Mouse (Mus musculus) liver, adult 2 months (tissue): ENCODE results near the gene Ehd2. TPM values are rescaled to one million over a fixed set of nuclear protein-coding genes. Genes with fewer than 3 reads are reported as not detected.

Experiments used
- DNase-seq: peaks from one replicate; pipeline ENCODE4 v3.0.0-alpha.2; 2011; ENCODE audit warnings: low read depth, low spot score; ENCODE audit errors: extremely low read depth
- H3K27ac ChIP-seq: fragments of 200-500 bp; replicated peaks from 2 replicates; pipeline ENCODE4 v1.5.1; 2012; ENCODE audit warnings: low read depth, mild to moderate bottlenecking, control low read depth, inconsistent platforms, low read length; ENCODE audit not compliant: insufficient read depth
- H3K27me3 ChIP-seq: fragments of 200-500 bp; 2 replicates; pipeline ENCODE4 v1.6.1; 2012; ENCODE audit warnings: mild to moderate bottlenecking, moderate library complexity, low read length, inconsistent platforms; ENCODE audit not compliant: control insufficient read depth, insufficient read depth
- H3K36me3 ChIP-seq: fragments of 200-500 bp; 2 replicates; pipeline ENCODE4 v1.6.1; 2012; ENCODE audit warnings: low read length, inconsistent platforms; ENCODE audit not compliant: control insufficient read depth, insufficient read depth
- H3K4me1 ChIP-seq: fragments of 200-500 bp; 2 replicates; pipeline ENCODE4 v1.6.1; 2011; ENCODE audit warnings: low read length; ENCODE audit not compliant: control insufficient read depth, insufficient read depth
- H3K4me3 ChIP-seq: fragments of 200-500 bp; 2 replicates; pipeline ENCODE4 v1.5.1; 2011; ENCODE audit warnings: low read depth, mild to moderate bottlenecking, control low read depth, low read length, moderate library complexity; ENCODE audit not compliant: insufficient read depth
- H3K79me2 ChIP-seq: fragments of 200-500 bp; 2 replicates; pipeline ENCODE4 v1.6.1; 2012; ENCODE audit warnings: inconsistent platforms, mild to moderate bottlenecking, low read length, moderate library complexity; ENCODE audit not compliant: control insufficient read depth, insufficient read depth
- H3K9ac ChIP-seq: fragments of 200-500 bp; 2 replicates; pipeline ENCODE4 v1.6.1; 2012; ENCODE audit warnings: low read depth, mild to moderate bottlenecking, control low read depth, inconsistent platforms, low read length
- CTCF ChIP-seq: fragments of 200-500 bp; IDR thresholded peaks from 2 replicates; pipeline ENCODE4 v1.5.1; 2011; ENCODE audit warnings: low read depth, low read length, control low read depth
- POLR2A ChIP-seq: fragments of 200-500 bp; IDR thresholded peaks from 2 replicates; pipeline ENCODE4 v1.6.1; 2011; ENCODE audit warnings: low read length, control low read depth; ENCODE audit not compliant: insufficient read depth; ENCODE audit errors: extremely low read depth
- WGBS: fragments of 180-500 bp; shearing (Covaris S2); methylation state at CpG from one replicate; pipeline ENCODE4 v1.1.7; 2018; 5-methylcytosine and 5-hydroxymethylcytosine counted together
- polyA plus RNA-seq: library from polyadenylated mRNA; depleted of rRNA; stranded (reverse); fragments of >200 nt; gene quantifications from 2 replicates; pipeline ENCODE4 v1.2.3, GENCODE M21; 2012
- total RNA-seq: library from RNA; depleted of rRNA; stranded (reverse); fragments of >200 nt; gene quantifications from 2 replicates; pipeline ENCODE4 v1.2.3, GENCODE M21; 2014

Gene Ehd2
- total and polyA plus RNA-seq, 2 experiments, result 1.0 to 1.7 TPM

- WGBS, result 5% methylated on average over 23 of the region's 23 CpGs
- Histone ChIP-seq H3K27me3 (no peaks in the 10 kb centered on the region), H3K4me3 (peak overlapping the region; percentile 16), H3K36me3 (no peaks in the 10 kb centered on the region), H3K4me1 (peaks cover 9% of the 10 kb centered on the region), H3K27ac (no peak overlapping the region), H3K9ac (peak overlapping the region; percentile 38), H3K79me2 (no peaks in the 10 kb centered on the region)
- DNase-seq, result peak; percentile 73
- TF ChIP-seq CTCF (peak; percentile 94), POLR2A (no peak)
Measured at GRCm38 (mm10) chr7:15948381-15948941, 18.9 kb downstream of the Ehd2 start.

DNA sequence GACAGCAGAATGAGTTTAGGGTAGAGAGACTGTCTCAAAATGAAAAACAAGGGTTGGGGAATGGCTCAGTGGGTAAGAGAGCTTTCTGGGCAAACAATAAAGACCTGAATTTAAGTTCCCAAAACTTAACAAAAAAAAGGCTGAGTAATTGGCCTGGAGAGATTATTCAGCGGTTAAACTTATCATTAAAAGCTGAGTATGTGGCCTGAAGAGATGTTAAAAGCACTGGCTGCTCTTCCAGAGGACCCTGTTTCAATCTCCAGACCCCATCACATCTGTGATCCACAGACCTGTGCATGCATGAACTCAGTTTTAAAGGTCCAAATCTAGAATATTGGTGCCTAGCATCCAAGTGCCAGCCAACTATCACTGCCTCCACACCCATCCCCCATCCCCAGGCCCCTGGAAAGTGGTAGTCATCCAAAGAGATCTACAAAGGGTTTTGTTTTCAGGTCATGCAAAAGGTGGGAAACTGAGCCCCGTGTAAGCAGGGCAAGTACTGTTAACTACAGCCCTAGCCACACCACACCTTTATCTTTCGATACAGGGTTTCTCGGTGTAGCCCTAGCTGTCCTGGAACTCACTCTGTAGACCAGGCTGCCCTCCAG is 19.6 kb downstream of the Ehd2 start:
- TF ChIP-seq CTCF (no peak), POLR2A (no peak)
- H3K27me3 ChIP-seq, result no peaks in the 10 kb centered on the region
- H3K4me1 ChIP-seq, result peaks cover 9% of the 10 kb centered on the region
- H3K27ac ChIP-seq, result 0 out of 2 replicates have a peak overlapping the region, but pooled peaks have one; percentile 28
- peaks cover 4% of the 10 kb centered on the region for H3K36me3 ChIP-seq
- no peak for DNase-seq
- H3K79me2 ChIP-seq, result no peaks in the 10 kb centered on the region
- H3K4me3 ChIP-seq, result no peak overlapping the region
- WGBS, result 53% methylated on average over 4 of the region's 4 CpGs
- no peak overlapping the region for H3K9ac ChIP-seq

DNA sequence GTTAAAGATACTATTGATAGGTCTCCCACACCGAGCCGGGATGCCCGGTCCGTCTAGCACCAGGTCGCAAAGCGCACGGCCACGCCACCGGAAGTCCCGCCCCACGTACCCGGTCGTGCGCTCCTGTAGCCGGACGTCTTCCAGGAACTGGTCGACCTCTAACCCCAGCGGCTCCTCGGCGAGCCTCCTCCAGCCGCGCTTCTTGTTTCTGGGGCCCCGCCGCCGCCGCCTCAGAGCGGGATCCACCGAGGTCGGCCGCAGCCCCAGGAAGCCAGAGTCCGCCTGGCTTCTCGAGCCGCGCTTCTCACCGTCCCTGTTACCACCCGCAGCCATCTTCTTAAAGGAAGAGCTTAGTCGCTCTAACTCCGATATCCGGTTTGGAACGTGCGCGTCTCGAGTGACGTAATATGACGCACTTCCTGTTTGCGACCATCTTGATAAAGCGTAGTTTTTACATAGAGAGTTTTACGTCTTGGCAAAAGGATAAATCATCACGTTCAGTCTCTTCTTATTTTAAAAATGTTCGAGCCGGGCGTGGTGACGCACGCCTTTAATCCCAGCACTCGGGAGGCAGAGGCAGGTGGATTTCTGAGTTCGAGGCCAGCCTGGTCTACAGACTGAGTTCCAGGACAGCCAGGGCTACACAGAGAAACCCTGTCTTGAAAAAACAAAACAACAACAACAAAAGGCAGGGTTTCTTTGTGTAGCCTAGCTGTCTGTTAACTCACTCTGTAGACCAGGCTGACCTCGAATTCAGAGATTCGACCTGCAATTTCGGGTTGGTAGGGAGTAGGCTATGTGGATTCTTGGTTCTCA is 21.4 kb downstream of the Ehd2 start, which contains the start of gene Nop53:
Gene Nop53, minus strand, starts transcription at position 354 of the 816 bp plus-strand sequence.
- peak; percentile 95 for DNase-seq
- peaks cover 7% of the 10 kb centered on the region for H3K36me3 ChIP-seq
- TF ChIP-seq CTCF, result no peak
- TF ChIP-seq POLR2A, result no peak
- peak within 1 kb of the TSS; percentile 86 for H3K4me3 ChIP-seq
- H3K4me1 ChIP-seq, result peaks cover 9% of the 10 kb centered on the region
- H3K9ac ChIP-seq, result peak within 1 kb of the TSS; percentile 92
- 2% methylated on average over 59 of the region's 59 CpGs for WGBS
- peak within 1 kb of the TSS; percentile 96 for H3K27ac ChIP-seq
- no peaks in the 10 kb centered on the region for H3K27me3 ChIP-seq
- H3K79me2 ChIP-seq, result no peaks in the 10 kb centered on the region

GRCm38 (mm10) chr7:15945211-15945610 is 22.2 kb downstream of the Ehd2 start:
- H3K9ac ChIP-seq, result peak overlapping the region; percentile 92
- H3K36me3 ChIP-seq, result peaks cover 9% of the 10 kb centered on the region
- H3K79me2 ChIP-seq, result no peaks in the 10 kb centered on the region
- peak overlapping the region; percentile 86 for H3K4me3 ChIP-seq
- peaks cover 9% of the 10 kb centered on the region for H3K4me1 ChIP-seq
- no peak for DNase-seq
- H3K27ac ChIP-seq, result no peak overlapping the region; the same call in 1 of the 2 replicates
- no peaks in the 10 kb centered on the region for H3K27me3 ChIP-seq
- WGBS, result 2% methylated on average over 8 of the region's 8 CpGs
- TF ChIP-seq CTCF (no peak), POLR2A (no peak)

- DNase-seq, result no peak
Measured at GRCm38 (mm10) chr7:15944311-15944710, 23.1 kb downstream of the Ehd2 start.

More at GRCm38 (mm10) chr7:15944311-15944710, 23.1 kb downstream of the Ehd2 start:
- Histone ChIP-seq H3K27me3 (no peaks in the 10 kb centered on the region), H3K36me3 (peaks cover 9% of the 10 kb centered on the region), H3K4me1 (peaks cover 9% of the 10 kb centered on the region), H3K27ac (no peak overlapping the region), H3K4me3 (no peak overlapping the region), H3K79me2 (no peaks in the 10 kb centered on the region), H3K9ac (no peak overlapping the region)
- TF ChIP-seq CTCF (no peak), POLR2A (no peak)
- WGBS, result 100% methylated on average over 1 of the region's 1 CpGs
